Mouse (Mus musculus) thymus, postnatal 25 days (tissue): ENCODE results near the gene Adamts17.

ENCODE experiments used
- DNase-seq: peaks from one replicate; pipeline ENCODE4 v3.0.0; 2022

The Adamts17 gene

DNA sequence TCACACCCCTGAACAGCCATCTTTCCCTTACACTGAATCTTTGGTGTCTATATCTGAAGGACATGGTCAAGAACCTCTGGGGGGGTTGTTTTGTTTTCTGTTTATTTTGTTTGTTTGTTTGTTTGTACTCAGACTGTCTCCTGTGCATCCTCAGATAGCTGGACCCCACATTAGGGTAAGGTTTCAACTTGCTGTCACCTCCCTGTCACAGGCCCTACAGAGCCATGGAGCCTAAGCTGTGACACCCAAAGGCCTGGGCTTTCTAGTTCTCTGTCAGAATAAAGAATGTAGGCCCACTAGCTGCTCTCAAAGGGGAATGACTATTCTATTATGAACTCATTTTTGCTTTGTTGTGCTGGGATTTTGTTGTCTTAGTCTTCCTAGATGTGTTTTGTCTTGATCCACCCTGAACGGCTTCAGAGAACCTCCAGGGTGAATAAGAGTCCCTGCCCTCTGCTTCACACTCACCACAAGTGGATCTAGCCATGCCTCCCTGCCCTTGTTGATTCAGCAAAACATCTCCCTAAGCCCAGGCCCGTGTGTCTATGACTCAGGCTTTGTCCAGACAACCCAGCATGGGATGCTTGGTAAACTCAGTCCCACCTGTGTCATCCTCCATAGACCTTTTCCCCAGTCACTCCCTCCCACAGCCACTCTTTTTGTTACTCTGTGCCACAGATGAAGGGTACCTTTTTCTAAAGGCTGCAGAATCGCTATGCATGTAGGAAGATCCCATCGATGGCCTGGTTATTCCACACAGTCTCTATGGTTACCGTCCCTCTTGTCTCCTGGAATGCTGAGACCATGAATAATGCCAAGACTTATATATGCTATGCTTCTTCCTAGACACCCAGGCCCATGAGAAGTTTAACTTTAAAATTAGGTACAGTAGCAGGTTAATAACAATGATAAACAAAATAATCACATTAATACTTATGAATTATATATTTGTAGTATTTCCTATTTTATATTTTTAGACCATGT lies 197.3 kb downstream of the Adamts17 start:
- no peak for DNase-seq

DNA sequence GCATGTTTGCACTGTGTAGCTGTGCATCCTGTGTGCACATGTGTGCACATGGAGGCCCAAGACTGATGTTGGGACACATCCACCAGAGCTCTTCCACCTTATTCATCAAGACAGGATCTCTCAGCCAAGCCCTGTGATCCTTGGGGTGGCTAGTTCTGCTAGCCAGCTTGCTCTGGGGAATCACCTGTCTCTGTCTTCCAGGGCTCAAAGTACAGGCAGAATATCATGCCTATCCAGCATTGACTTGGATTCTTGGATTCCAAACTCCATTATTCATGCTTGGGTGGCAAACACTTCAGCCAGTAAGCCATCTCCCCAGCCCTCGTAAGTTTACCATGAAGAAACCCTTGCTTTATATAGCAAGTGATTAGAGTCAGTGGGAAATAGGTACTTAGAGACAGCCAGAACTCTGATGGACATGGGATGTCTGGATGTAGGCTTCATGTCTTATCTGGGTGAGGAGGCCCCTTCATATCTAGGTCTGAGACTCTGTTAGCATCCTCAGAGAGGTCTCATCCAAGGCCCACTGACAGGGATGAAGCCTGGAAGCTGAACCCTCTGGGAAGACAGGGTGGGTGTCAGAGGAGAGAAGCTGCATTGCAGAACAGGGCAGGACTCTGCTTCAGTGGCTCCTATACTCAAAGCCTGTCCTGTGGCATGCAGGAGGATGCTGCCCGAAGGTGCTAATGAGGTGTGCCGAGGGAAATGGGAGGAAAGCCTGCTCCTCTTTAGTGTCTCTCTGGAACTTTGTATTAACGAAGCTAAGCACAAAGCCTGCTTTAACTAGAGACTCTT lies 198.4 kb downstream of the Adamts17 start:
- no peak for DNase-seq

DNA sequence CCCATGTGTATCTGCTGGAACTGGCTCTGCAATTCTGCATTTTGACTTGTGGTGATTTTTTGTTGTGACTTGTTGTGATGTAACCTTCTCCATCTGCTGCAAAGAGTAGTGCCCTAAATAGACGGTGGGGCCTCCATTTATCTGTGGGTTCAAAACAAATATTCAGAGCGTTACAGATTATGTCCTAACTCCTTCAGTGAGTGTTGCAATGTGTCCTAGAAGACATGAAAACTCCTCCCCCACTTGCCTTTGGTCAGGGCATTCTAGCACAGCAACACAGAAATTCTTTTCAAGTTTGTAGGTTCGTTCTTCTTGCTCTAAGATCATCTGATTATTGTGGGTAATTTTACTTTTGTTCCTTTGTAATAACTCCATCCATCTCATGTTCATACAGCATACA lies 199.6 kb downstream of the Adamts17 start:
- DNase-seq, result no peak

DNA sequence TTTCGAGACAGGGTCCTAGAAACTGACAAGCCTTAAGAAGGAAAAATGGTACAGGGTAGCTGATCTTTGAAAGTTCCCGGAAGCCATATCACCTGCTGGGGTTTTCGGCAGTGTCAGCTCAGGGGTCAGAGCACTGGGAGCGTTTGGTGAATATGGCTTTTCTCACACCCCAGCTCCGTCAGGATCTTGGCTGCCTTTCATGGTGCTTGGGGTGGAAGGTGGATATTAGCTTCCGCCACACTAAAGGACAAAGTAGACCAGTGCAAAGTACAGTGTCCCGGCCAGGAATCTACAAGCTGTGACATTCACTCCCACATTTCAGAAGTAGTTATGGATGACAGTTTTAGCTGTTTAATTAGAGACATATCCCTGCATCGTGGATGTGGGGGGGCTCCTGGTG lies 200.3 kb downstream of the Adamts17 start:
- DNase-seq, result no peak

DNA sequence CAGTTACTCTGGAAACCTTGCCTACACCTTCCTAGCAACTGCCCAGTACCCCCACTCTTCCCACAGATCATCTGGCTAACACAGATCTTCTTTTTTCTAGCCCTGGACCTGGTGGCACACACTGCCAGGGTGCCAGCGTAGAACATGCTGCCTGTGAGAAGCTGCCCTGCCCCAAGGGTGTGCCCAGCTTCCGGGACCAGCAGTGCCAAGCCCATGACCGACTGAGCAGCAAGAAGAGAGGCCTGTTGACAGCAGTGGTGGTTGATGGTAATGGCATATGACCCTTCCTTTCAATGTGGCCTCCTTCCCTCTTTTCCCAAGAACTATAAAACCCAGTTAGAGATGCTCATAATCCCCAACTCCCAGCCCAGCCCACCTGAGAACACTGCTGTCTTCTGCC lies 202.2 kb downstream of the Adamts17 start:
- no peak for DNase-seq

DNA sequence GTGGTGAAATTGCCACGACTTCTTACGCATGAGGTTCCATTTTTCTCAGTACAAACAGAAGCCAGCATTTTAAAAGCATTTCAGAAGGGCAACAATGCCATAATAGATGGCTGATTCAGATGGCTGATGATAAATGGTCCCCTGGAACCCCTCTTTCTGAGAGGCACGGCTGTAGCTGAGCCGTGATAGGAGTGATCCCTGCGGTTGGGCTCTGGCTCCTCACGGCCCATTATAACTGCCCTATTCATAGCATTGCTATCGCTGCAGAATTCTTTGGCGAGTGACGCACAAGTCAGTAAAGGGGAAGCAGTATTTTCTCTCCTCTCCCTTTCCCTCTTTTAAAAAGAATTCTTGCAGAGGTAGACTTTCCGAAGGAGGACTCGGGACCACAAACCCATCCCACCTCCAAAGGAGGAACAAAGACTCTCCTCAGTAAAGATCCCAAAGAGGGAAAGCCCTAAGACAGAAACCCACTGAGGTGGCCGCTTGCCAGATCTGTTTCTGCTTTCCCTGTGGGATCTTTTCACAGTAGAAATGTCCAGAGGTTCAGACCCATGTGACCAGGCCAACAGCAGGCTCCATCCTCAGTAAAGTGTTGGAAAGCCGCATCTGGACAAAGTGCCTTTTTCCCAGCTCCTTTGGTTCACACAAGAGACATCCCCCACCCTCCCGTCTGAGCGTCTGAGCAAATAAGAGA lies 204.7 kb downstream of the Adamts17 start:
- no peak for DNase-seq

DNA sequence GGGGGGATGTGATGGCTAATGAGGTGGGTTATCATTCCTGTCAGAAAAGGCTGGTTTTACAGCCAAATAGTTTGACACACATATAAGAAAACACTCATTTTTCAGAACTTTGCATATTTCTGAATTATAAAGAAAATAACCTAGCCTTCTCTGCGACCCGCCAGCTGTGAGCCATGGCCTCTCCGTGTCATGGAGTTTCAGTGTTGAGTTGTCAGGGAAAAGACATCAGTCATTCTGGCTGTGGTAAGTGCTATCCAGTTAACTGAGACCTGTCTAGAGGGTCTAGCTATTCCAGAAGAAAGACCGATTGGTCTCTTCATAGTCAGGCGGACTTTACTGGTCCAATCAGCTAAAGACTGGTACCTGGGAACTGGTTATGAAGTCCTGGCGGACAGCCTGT lies 205.7 kb downstream of the Adamts17 start:
- no peak for DNase-seq

DNA sequence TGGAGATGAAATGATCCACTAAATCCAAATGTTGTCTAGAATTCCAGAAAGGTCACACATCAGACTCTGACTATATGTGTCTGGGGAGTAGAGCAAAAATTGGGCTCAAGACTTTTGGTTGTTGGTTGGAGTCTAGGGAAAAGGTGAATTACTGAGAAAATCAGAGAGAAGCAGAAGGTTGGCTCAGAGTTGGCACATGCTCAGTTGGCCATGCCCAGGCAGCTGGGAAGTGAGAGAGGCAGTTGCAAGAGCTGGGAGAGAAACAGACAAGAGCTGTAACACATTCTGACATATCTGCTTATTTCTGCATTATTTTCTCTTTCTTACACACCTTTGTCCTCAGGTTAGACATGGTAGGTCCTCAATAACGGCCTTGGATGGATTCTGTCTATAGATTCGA lies 209.7 kb downstream of the Adamts17 start:
- no peak for DNase-seq

DNA sequence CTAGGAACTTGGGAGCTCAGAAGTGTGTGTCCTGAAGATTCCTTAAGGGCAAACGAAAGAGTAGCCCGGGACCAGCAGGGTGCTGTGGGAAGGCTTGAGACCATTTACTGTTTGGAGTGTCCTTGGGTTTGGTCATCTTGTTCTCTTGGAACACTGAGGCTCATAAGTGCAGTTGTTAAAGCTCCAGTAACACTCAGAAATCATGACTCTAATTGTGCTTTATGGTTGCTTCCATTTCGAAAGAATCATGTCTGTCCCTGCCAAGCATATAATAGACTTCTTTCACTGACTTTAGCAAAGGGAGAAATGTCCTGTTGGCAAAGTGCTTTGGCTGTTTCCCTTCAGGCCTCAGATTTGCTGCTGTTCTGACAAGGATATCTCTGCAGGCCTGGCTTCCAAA lies 210.9 kb downstream of the Adamts17 start:
- DNase-seq, result no peak

DNA sequence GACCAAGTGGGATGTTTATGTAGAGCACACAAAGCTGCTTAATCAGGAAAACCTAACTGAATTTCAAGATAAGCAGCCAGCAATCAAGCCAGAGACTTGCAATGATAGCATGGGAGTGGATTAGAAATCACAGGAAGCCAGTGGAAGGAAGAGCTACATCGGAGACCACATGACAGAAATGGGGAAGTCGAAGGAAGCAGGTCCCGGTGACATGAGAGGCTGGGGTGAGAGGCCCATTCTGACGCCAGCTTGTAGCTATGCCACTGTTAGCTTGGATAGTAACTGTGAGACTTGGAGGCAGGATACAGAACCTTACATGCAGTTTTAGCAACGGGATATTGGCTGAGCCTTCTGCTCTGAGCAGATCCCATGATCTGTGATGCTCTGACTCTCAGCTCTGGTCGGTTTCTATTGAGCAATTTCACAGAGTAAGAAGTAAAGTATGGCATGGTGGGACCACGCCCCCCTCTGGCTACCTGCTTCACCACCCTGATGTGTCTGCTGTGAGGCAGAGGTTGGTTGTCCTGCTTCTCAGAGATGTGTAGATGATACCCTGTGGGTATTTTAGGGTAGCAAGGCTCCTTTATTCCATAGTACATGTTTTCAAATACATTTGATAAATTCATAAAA lies 211.7 kb downstream of the Adamts17 start:
- peak; percentile 11 for DNase-seq

DNA sequence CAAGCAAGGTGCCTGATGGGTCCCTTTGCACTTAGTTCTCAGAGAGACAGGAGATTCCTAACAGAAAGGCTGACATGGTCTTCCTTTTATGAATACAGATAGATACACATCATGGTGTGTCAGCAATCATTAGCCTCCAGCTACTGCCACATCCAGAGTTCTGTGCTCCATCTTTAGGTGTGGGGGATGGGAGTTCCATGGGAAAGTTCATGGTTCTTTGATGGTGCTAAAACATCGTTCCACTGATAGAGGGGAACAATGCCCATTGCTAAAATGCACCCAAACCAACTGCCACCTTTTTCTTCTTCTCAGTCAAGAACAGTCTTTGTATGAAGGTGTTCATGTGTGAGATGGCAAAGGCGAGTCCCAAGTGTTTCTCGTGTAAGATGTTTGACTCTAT lies 215.3 kb downstream of the Adamts17 start:
- no peak for DNase-seq

DNA sequence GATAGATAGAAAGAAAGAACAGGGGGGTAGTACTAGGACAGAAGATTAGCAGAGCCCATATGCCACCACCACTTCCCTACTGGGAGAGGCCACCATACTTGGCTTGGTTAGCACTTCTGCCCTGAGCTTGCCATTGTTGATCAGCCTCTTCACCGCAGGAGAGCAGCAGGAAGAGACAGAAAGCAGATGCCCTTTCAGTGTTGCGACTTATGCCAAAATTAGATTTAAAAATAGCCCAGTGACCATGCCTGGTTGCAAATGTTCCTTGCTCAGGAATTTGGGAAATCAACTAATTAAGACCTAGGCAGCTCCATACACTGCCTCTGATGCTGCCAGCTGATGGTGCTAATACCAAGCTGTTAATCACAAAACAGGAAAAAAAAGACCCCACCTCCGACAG lies 216.0 kb downstream of the Adamts17 start:
- DNase-seq, result no peak

DNA sequence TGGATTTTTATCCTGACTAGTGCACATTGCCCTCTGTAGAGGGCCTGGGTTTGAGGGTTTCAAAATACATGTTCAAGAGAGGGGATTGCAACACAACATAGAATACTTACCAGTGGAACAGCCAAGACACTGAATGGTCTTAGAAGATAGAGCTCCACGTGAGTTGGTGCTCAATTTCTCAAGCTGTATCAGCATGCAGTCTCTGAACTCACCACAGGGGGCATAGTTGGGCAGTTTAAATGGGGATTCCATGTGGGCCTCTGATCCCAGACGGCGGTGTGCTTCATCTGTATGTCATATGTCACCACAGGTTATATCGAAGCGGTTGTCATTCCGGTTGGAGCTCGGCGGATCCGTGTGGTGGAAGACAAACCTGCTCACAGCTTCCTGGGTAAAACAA lies 222.2 kb downstream of the Adamts17 start:
- DNase-seq, result peak; percentile 53

DNA sequence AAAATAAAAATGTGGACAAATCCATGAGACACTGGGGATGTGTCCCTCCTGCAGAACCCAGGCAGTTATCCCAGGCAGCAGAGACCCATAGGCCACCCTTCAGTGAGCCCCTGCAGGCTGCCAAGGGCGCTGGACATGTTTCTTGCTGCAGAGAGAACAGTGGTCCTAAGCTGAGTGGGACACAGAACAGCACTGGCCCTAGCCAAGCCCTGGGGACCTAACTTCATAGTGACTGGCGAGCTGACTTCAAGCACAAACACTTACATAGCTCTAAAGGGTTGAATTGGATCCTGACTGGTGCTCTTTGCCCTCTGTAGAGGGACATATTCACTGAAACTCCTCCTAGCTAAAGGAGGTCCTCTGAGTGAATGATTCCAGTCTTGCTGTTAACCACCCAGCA lies 223.0 kb downstream of the Adamts17 start:
- no peak for DNase-seq

DNA sequence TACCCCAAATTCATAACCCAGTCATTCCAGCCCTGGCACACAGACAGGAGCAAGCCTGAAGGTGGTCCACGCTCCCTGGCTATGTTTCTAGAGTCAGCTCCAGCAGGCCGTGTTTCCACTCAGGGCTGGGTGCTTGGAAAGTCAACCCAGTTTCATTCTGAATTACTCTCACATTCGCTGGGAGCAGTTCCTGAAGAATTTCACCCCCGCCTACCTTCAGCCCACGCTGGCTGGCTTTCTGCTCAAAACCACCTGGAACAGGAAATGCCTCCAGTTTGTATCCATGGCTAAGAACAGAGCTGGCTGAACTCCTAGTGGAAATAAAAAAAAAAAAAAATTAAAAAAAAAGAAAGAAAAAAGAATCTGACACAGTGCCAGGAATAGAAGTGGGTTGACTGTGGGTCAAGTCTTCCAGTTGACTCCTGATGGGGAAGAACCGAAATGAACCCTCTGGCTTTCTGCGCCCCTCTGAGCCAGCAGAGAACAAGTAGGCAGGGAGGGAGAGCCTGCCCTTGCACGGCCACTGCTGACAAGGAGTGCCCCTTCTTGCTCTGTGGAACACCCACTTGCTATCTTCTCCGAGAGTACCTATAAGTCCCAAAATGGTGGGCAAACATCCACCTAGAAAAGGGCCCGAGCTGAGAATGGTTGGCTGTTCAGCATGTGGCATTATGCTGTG lies 225.2 kb downstream of the Adamts17 start:
- no peak for DNase-seq

DNA sequence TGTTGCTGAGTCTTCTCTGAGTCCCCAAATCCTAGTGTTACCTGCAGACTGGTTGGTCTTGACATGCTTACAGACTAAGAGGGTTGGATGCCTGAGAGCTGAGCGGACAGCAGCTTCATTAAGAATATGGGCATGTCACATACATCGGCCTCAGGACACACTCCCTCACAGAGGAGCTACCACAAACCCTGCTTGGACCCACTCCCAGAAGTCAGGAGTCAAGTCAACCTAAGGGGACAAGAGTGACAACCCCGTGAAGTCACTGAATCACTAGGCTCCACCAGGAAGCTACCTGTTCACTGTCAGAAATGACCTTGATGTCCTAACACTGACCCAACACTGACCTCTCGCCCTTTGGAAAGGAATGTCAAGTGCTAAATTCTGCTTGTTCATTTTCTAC lies 226.1 kb downstream of the Adamts17 start:
- DNase-seq, result no peak

DNA sequence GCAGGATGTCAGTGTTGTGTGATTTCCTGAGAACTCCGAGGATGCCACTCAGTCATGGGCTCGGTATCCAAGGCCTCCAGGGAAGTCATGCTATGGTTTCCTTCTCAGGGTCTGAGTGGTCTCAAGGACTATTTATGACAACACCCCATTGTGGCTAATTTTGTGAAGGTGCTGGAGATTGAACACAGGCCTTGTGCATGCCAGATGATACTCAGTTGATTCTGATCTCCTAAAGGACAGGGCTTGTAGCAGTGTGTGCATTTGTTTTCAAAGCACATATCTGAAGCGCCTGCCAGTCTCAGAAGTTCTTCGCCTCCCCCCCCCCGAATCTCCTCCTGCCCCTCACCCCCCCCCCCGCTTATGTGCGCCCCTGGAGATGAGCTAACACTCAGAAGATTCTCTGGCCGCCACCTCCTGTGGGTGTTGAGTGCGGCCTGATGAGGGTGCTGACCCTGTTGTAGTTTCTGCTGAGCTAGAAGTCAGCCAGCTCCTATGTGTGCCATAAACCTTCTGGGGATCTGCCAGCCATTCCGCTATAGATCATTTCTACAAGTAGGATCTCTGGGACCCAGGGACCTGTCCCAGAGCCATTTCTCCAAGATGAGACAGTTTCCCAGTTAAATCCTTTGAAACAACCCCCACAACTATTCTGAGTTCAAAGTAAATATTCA lies 232.6 kb downstream of the Adamts17 start:
- no peak for DNase-seq

DNA sequence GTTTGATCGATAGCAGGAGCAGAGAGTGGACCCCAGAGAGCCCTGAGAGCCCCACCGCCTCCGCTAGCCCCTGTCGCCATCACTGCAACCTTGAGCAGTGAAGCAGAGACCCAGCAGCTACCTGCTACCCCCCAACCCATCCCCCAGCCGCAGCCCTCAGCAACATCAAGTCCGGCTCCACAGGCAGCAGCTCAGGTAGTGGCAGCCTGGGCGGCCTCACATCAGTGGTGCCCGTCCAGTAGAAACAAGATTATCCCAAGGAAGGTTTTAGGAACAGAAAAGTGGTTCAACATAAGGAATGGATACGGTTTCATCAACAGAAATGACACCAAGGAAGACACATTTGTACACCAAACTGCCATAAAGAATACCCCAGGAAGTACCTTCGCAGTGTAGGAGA lies 243.2 kb downstream of the Adamts17 start:
- no peak for DNase-seq

DNA sequence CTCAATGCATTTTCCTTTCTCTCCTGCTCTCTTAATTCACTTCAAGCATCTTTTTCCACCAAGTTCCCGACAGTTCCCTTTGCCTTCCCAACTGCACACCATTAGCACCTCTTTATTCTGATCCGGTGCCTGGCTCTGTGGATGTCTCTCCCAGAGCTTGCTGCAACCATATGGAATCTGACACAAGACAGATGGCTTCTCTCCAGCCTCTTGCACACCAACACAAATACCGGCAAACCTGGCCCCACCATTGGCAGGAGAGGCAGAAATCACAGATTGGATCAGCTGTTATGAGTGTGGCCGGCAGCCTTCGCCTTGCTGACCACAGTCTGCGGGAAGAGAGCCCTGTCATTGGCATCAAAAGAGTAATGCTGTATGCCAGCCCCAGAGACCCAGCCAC lies 248.2 kb downstream of the Adamts17 start:
- DNase-seq, result no peak

DNA sequence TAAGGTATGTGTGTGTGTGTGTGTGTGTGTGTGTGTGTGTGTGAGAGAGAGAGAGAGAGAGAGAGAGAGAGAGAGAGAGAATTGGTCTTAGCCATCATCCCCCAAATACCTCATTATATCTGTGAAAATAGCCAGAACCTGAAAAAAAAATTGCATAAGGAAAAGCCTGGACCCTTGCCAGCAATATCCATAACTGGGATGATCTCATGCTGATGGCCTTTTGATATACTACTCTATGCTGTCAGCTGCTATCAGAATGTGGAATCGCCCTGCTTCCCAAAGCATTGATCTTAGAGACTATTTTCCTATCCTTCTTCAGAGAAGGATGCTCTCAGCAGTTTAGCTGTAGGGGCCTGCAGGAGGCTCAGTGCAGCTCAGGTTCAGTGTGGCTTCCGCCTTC lies 257.6 kb downstream of the Adamts17 start:
- no peak for DNase-seq

DNA sequence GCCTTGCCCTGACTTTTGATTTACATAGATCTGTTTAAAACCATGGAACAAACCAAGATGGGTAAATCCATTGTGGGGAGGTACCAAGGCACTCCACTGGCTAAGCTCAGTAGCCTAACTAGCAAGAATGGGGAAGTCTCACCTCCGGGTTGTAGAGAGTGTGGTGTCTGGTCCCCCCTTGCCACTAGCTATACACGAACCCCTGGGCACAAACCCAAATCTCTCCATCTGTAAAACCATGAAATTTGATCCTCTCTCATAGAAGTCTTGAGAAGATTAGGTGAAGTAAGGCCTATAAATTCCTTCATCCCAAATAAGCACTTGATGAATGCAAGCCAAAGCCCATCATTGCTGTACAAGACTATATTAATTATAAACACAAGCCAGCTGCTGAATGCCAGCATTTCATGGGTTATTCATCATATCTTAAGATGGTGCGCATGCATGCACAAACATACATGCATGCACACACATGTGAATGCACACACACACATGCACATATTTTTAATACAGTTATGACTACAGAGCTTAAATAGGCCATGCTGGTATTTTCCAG lies 262.0 kb downstream of the Adamts17 start:
- no peak for DNase-seq
